Mouse (Mus musculus) lung, embryonic 16.5 days (tissue): ENCODE measurements around the gene Crybg1. TPM values are rescaled to one million over a fixed set of nuclear protein-coding genes. Genes with fewer than 3 reads are reported as not detected.
A peak's percentile ranks its signal among the peaks of the same experiment; 100 is the strongest.

Source experiments
- ATAC-seq: fragments of 200-750 bp; cut with Nextera tagmentation; 2 replicates; pipeline ENCODE4 v1.8.0; 2017; ENCODE audit warnings: low read depth, mild to moderate bottlenecking, moderate library complexity
- H3K27ac ChIP-seq: fragments of 300-500 bp; sonication (generic); 2 replicates; pipeline ENCODE4 v1.5.1; 2014; ENCODE audit warnings: mild to moderate bottlenecking, control low read depth, low read length
- H3K27me3 ChIP-seq: fragments of 300-500 bp; sonication (generic); 2 replicates; pipeline ENCODE4 v1.6.1; 2014; ENCODE audit warnings: low read depth, low read length, mixed read lengths; ENCODE audit not compliant: control insufficient read depth, insufficient read depth
- H3K36me3 ChIP-seq: fragments of 300-500 bp; sonication (generic); 2 replicates; pipeline ENCODE4 v1.6.1; 2014; ENCODE audit warnings: low read length; ENCODE audit not compliant: control insufficient read depth, insufficient read depth
- H3K4me1 ChIP-seq: fragments of 300-500 bp; sonication (generic); replicated peaks from 2 replicates; pipeline ENCODE4 v1.6.1; 2014; ENCODE audit warnings: low read length, mixed read lengths; ENCODE audit not compliant: control insufficient read depth, insufficient read depth
- H3K4me2 ChIP-seq: fragments of 300-500 bp; sonication (generic); 2 replicates; pipeline ENCODE4 v1.6.1; 2014; ENCODE audit warnings: low read depth, low read length, control low read depth
- H3K4me3 ChIP-seq: fragments of 300-500 bp; sonication (generic); 2 replicates; pipeline ENCODE4 v1.5.1; 2014; ENCODE audit warnings: mild to moderate bottlenecking, low read length, control low read depth
- H3K9ac ChIP-seq: fragments of 300-500 bp; sonication (generic); 2 replicates; pipeline ENCODE4 v1.6.1; 2014; ENCODE audit warnings: low read length, control low read depth
- H3K9me3 ChIP-seq: fragments of 300-500 bp; sonication (generic); 2 replicates; pipeline ENCODE4 v1.6.1; 2016; ENCODE audit warnings: low read length; ENCODE audit not compliant: control insufficient read depth
- WGBS: fragments of 180-500 bp; shearing (Covaris S2); extraction: QIAGEN DNeasy Blood & Tissue Kit; methylation state at CpG from one replicate; pipeline ENCODE4 v1.1.7; 2014; 5-methylcytosine and 5-hydroxymethylcytosine counted together
- polyA plus RNA-seq: library from polyadenylated mRNA; unstranded; fragments of >200 nt; fragmentation: Nextera tagmentation; extraction: Ambion mirVana; gene quantifications from 2 replicates; pipeline ENCODE4 v1.2.1, GENCODE M21; 2015

Gene Crybg1
- polyA plus RNA-seq, 1 experiment from 2014 or later = 0.40 TPM

- no peak overlapping the region for H3K4me2 ChIP-seq
- ATAC-seq = no peak
- no peaks in the 10 kb centered on the region for H3K27me3 ChIP-seq
- no peaks in the 10 kb centered on the region for H3K9me3 ChIP-seq
- no peak overlapping the region for H3K9ac ChIP-seq
- no peak overlapping the region for H3K27ac ChIP-seq
- no peaks in the 10 kb centered on the region for H3K4me1 ChIP-seq
- no peak overlapping the region for H3K4me3 ChIP-seq
- WGBS = 94% methylated on average over 3 of the region's 3 CpGs
- no peaks in the 10 kb centered on the region for H3K36me3 ChIP-seq
Observed at GRCm38 (mm10) chr10:43923096-43923495, 225.6 kb downstream of the Crybg1 start.

- no peak overlapping the region for H3K4me2 ChIP-seq
- H3K9ac ChIP-seq = no peak overlapping the region
- H3K4me1 ChIP-seq = peaks cover 3% of the 10 kb centered on the region
- ATAC-seq = no peak
- 41% methylated on average over 17 of the region's 17 CpGs for WGBS
- H3K27me3 ChIP-seq = no peaks in the 10 kb centered on the region
- H3K27ac ChIP-seq = no peak overlapping the region
- H3K36me3 ChIP-seq = no peaks in the 10 kb centered on the region
- H3K4me3 ChIP-seq = no peak overlapping the region
- no peaks in the 10 kb centered on the region for H3K9me3 ChIP-seq
Observed at GRCm38 (mm10) chr10:43918696-43919608, 229.7 kb downstream of the Crybg1 start.

- no peak overlapping the region for H3K4me3 ChIP-seq
- no peak overlapping the region for H3K27ac ChIP-seq
- no peak overlapping the region for H3K4me2 ChIP-seq
- no peak overlapping the region for H3K9ac ChIP-seq
- no peaks in the 10 kb centered on the region for H3K36me3 ChIP-seq
- H3K9me3 ChIP-seq = no peaks in the 10 kb centered on the region
- ATAC-seq = no peak
- 70% methylated on average over 2 of the region's 2 CpGs for WGBS
- peaks cover 3% of the 10 kb centered on the region for H3K4me1 ChIP-seq
- no peaks in the 10 kb centered on the region for H3K27me3 ChIP-seq
Observed at GRCm38 (mm10) chr10:43916737-43917136, 231.9 kb downstream of the Crybg1 start.

GRCm38 (mm10) chr10:43916181-43916580, 232.5 kb downstream of the Crybg1 start:
- peaks cover 3% of the 10 kb centered on the region for H3K4me1 ChIP-seq
- 81% methylated on average over 12 of the region's 12 CpGs for WGBS
- H3K36me3 ChIP-seq = no peaks in the 10 kb centered on the region
- H3K27ac ChIP-seq = no peak overlapping the region
- no peak overlapping the region for H3K9ac ChIP-seq
- no peaks in the 10 kb centered on the region for H3K9me3 ChIP-seq
- no peaks in the 10 kb centered on the region for H3K27me3 ChIP-seq
- no peak overlapping the region for H3K4me3 ChIP-seq
- H3K4me2 ChIP-seq = no peak overlapping the region
- ATAC-seq = no peak

- Histone ChIP-seq H3K9ac (no peak overlapping the region), H3K4me1 (peaks cover 2% of the 10 kb centered on the region), H3K27me3 (no peaks in the 10 kb centered on the region), H3K4me3 (no peak overlapping the region), H3K36me3 (no peaks in the 10 kb centered on the region), H3K9me3 (no peaks in the 10 kb centered on the region), H3K27ac (no peak overlapping the region), H3K4me2 (no peak overlapping the region)
- WGBS = 81% methylated on average over 3 of the region's 3 CpGs
- no peak for ATAC-seq
Observed at GRCm38 (mm10) chr10:43912236-43912635, 236.4 kb downstream of the Crybg1 start.

GRCm38 (mm10) chr10:43910873-43911142, 237.8 kb downstream of the Crybg1 start:
- 85% methylated on average over 8 of the region's 8 CpGs for WGBS
- no peak for ATAC-seq
- H3K9me3 ChIP-seq = no peaks in the 10 kb centered on the region
- no peaks in the 10 kb centered on the region for H3K36me3 ChIP-seq
- H3K4me1 ChIP-seq = no peaks in the 10 kb centered on the region
- H3K27ac ChIP-seq = no peak overlapping the region
- no peaks in the 10 kb centered on the region for H3K27me3 ChIP-seq
- H3K9ac ChIP-seq = no peak overlapping the region
- no peak overlapping the region for H3K4me2 ChIP-seq
- H3K4me3 ChIP-seq = no peak overlapping the region

GRCm38 (mm10) chr10:43910032-43910872, 238.4 kb downstream of the Crybg1 start:
- Histone ChIP-seq H3K36me3 (no peaks in the 10 kb centered on the region), H3K27me3 (no peaks in the 10 kb centered on the region), H3K27ac (no peak overlapping the region), H3K9me3 (no peaks in the 10 kb centered on the region), H3K4me2 (no peak overlapping the region), H3K4me3 (no peak overlapping the region), H3K9ac (no peak overlapping the region), H3K4me1 (no peaks in the 10 kb centered on the region)
- ATAC-seq = no peak
- WGBS = 65% methylated on average over 12 of the region's 12 CpGs

- no peaks in the 10 kb centered on the region for H3K36me3 ChIP-seq
- 96% methylated on average over 1 of the region's 1 CpGs for WGBS
- H3K9ac ChIP-seq = no peak overlapping the region
- H3K4me2 ChIP-seq = no peak overlapping the region
- peaks cover 2% of the 10 kb centered on the region; the same call in 1 of the 2 replicates for H3K4me1 ChIP-seq
- H3K27ac ChIP-seq = no peak overlapping the region
- ATAC-seq = no peak
- H3K4me3 ChIP-seq = no peak overlapping the region
- no peaks in the 10 kb centered on the region for H3K27me3 ChIP-seq
- H3K9me3 ChIP-seq = no peaks in the 10 kb centered on the region
Observed at GRCm38 (mm10) chr10:43904569-43904968, 244.1 kb downstream of the Crybg1 start.

GRCm38 (mm10) chr10:43901578-43902194, 247.0 kb downstream of the Crybg1 start, which contains the start of the genes Qrsl1 and Rtn4ip1:
Gene Qrsl1 (minus strand): TSS chr10:43901745.
Gene Rtn4ip1 (plus strand): TSS chr10:43901807.
- Histone ChIP-seq H3K9ac (peak within 1 kb of the TSS; percentile 76), H3K27ac (peak within 1 kb of the TSS; percentile 4; the same call in 1 of the 2 replicates), H3K4me3 (peak within 1 kb of the TSS; percentile 61), H3K9me3 (no peaks in the 10 kb centered on the region), H3K27me3 (no peaks in the 10 kb centered on the region), H3K36me3 (no peaks in the 10 kb centered on the region), H3K4me2 (peak within 1 kb of the TSS; percentile 69), H3K4me1 (peaks cover 2% of the 10 kb centered on the region; the same call in 1 of the 2 replicates)
- ATAC-seq = peak; percentile 99
- under 1% methylated on average over 39 of the region's 40 CpGs for WGBS
